Mouse (Mus musculus) liver, adult (tissue): ENCODE measurements around the gene Mettl8.

Experiments
- GATA4 ChIP-seq: IDR thresholded peaks from 2 replicates; pipeline ENCODE4 v1.6.1; 2014; ENCODE audit warnings: mild to moderate bottlenecking, low read length; ENCODE audit not compliant: insufficient replicate concordance

Mettl8 gene

GRCm38 (mm10) chr2:70964809-70965208 lies 90.6 kb downstream of the Mettl8 start:
- no peak for TF ChIP-seq GATA4

DNA sequence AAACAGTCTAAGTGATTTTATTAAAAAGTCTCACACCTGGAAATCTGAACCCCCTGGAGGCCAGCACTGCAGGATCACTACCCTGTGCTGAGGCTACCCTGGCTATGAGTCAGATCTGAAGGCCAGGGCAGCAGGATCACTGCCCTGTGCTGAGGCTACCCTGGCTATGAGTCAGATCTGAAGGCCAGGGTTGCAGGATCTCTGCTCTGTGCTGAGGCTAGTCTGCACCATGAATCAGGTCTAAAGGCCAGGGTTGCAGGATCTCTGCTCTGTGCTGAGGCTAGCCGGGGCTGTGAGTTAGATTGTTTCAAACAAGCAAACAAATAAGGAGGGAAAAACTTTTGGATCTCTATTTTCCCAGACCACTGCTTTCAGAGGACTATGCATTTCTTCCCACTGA lies 92.5 kb downstream of the Mettl8 start:
- TF ChIP-seq GATA4 = no peak

- no peak for TF ChIP-seq GATA4
Observed at GRCm38 (mm10) chr2:70961086-70961941, 94.1 kb downstream of the Mettl8 start.

DNA sequence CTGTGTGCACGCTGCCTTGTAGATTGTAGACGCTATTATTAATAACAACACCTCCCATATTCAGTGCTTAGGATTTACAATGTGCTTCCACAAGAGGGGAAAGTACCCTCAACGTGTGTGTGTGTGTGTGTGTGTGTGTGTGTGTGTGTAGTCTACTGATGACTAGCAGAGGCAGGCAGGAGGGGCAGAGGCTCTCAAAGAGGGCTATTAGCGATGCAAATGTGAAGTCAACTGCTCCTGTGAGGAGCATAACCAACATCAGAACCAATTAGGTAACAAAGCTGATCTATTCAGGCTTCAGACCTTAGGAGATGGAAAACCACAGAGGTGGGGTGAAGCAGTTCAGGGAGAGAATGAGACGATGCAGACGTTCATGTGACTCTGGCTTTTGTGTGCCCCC lies 95.3 kb downstream of the Mettl8 start:
- TF ChIP-seq GATA4 = no peak

DNA sequence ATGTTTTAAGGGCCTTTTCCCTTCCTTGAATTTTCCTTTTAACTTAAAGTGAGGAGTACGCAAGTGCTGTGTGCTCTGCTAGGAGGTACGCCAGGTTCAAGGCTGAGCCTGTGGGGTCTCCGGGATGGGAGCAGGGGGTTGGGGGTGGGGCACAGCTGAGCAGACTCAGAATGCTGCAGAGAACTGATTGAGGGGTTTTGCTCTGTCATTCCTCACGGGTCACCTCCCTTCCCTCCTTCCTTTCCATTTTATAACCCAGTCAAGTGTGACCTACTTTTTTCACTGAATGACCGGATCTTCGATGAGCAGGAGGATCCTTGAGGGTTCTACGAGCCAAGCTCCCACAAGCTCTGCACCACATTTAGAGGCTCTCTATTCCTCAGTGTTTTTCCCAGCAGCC lies 96.0 kb downstream of the Mettl8 start:
- no peak for TF ChIP-seq GATA4

- TF ChIP-seq GATA4 = no peak
Observed at GRCm38 (mm10) chr2:70958536-70958935, 96.8 kb downstream of the Mettl8 start.

GRCm38 (mm10) chr2:70953616-70954015 lies 101.8 kb downstream of the Mettl8 start:
- TF ChIP-seq GATA4 = no peak

DNA sequence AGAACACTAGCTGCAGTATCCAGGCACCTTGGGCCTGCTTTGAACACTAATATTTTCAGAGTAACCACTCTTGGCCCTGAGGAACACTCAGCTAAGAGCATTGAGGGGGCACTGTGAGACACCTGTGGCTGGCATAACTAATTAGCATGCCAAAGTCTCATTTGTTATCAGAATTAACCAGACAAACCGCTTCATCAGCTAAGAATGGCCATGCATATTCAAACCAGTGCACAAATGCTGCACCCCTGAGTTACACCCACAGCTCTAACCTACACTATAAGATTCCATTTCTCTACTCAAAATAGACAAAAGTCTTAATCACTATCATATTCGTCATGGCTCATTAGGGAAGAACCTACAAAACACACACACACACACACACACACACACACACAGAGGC lies 103.4 kb downstream of the Mettl8 start:
- TF ChIP-seq GATA4 = no peak

DNA sequence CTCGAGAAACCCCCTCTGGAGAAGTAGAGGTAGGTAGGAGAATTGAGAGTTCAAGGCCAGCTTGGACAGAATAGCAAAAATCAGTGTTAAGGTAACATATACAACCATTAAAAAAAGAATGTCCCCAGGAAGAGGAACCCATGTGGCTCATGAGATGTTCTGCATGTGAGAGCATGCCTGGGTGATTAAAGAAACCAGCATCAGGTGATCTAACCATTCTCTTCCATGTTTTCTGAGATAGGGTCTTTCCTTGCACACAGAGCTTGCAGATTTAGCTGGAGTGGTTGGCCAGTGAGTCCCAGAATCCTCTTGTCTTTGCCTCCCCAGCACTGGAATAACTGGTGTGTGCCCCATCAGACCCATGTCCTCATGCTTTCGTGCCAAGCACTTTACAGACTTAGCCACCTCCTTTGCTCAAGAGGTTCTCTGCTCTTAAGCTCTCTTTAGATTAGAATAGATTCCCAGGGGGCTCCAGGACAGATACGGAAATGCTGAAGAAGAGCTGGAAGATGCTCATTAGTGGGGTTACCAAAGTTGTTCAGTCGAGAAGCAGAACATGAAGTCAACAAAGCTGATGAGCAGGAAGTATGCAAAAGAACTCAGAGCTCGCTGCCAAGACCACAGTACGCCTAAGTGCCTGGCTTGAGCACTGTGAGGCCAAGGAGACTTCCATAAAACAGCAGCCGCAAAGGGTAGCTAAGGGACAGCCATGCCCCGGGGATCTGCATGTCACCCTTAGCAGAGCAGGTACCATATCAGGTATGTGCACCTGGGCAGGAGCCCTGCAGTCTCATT lies 110.7 kb downstream of the Mettl8 start:
- no peak for TF ChIP-seq GATA4

GRCm38 (mm10) chr2:70940826-70941225 lies 114.6 kb downstream of the Mettl8 start:
- no peak for TF ChIP-seq GATA4

- TF ChIP-seq GATA4 = peak; percentile 7; the same call in 1 of the 2 replicates
Observed at GRCm38 (mm10) chr2:70938844-70939494, 116.4 kb downstream of the Mettl8 start.

GRCm38 (mm10) chr2:70934772-70935171 lies 120.6 kb downstream of the Mettl8 start:
- TF ChIP-seq GATA4 = no peak

DNA sequence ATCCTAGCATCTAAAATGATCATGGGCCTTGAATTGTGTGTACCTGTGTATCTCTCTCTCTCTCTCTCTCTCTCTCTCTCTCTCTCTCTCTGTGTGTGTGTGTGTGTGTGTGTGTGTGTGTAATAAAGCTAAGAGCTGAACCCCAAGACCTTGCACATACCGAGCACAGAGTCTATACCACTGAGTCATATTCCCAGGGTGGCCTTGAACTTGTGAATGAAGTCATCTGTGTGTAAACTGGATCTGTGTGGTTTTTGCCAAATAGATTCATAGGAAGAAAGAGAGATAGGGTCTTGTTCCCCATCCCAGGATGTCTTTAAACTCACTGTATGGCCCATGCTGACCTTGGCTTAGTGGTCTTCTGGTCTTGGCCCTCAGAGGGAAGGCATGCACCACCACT lies 121.9 kb downstream of the Mettl8 start:
- TF ChIP-seq GATA4 = no peak

DNA sequence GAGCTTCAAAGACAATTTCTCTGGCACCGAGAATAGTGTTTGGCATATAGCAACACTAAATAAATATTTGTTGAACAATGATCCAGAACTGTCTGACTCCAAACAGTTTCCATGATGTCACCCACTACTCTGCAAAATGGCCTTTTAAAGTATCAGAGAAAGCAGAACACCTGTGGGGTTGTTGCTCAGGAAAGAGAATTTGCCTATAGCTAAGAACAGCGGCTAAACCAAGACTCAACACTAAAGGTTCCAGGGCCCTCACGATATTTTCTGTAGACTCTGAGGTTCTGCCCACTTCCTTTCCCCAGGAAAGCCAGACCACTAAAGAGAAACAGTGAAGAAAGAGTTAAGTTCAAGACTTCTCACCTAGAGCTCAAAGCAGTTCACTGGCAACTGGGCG lies 122.4 kb downstream of the Mettl8 start:
- TF ChIP-seq GATA4 = no peak

GRCm38 (mm10) chr2:70930631-70931288 lies 124.6 kb downstream of the Mettl8 start:
- no peak for TF ChIP-seq GATA4
